Mouse (Mus musculus) myocyte (in vitro differentiated cells): Measurements from ENCODE around the gene Paxx.

ENCODE experiments used
- CEBPB ChIP-seq: IDR thresholded peaks from 2 replicates; pipeline ENCODE4 v1.6.1; 2011; ENCODE audit warnings: mild to moderate bottlenecking, moderate library complexity; ENCODE audit not compliant: poor library complexity, insufficient read depth, severe bottlenecking
- E2F4 ChIP-seq: IDR thresholded peaks from one replicate; pipeline ENCODE4 v1.6.1; 2011; ENCODE audit warnings: mild to moderate bottlenecking, control low read depth, moderate library complexity; ENCODE audit not compliant: insufficient read depth
- MAX ChIP-seq: IDR thresholded peaks from one replicate; pipeline ENCODE4 v1.6.1; 2011; ENCODE audit warnings: low read depth, mild to moderate bottlenecking, control low read depth
- MYOG ChIP-seq, 3 experiments: IDR thresholded peaks; one replicate each; pipeline ENCODE4 v1.6.1; 2011; ENCODE audit warnings: control low read depth in 2 of 3, low read depth in 2 of 3, mild to moderate bottlenecking in 2 of 3; ENCODE audit not compliant: insufficient read length in 2 of 3, control insufficient read depth in 1 of 3, insufficient read depth in 1 of 3
- POLR2A ChIP-seq: IDR thresholded peaks from one replicate; pipeline ENCODE4 v1.6.1; 2011; ENCODE audit warnings: low read depth, mild to moderate bottlenecking, control low read depth, moderate library complexity; ENCODE audit not compliant: insufficient read length
- POLR2AphosphoS2 ChIP-seq: IDR thresholded peaks from one replicate; pipeline ENCODE4 v1.6.1; 2011; ENCODE audit warnings: low read depth, control low read depth; ENCODE audit not compliant: insufficient read length
- REST ChIP-seq: IDR thresholded peaks from one replicate; pipeline ENCODE4 v1.6.1; 2011; ENCODE audit warnings: mild to moderate bottlenecking, control low read depth, moderate library complexity; ENCODE audit not compliant: insufficient read depth, insufficient read length
- SRF ChIP-seq: IDR thresholded peaks from one replicate; pipeline ENCODE4 v1.6.1; 2011; ENCODE audit warnings: low read depth; ENCODE audit not compliant: control insufficient read depth, insufficient read length
- TCF12 ChIP-seq: IDR thresholded peaks from one replicate; pipeline ENCODE4 v1.6.1; 2011; ENCODE audit warnings: mild to moderate bottlenecking, control low read depth; ENCODE audit not compliant: poor library complexity, insufficient read depth, severe bottlenecking
- USF1 ChIP-seq: IDR thresholded peaks from one replicate; pipeline ENCODE4 v1.6.1; 2011; ENCODE audit warnings: low read depth, mild to moderate bottlenecking, control low read depth, moderate library complexity

DNA sequence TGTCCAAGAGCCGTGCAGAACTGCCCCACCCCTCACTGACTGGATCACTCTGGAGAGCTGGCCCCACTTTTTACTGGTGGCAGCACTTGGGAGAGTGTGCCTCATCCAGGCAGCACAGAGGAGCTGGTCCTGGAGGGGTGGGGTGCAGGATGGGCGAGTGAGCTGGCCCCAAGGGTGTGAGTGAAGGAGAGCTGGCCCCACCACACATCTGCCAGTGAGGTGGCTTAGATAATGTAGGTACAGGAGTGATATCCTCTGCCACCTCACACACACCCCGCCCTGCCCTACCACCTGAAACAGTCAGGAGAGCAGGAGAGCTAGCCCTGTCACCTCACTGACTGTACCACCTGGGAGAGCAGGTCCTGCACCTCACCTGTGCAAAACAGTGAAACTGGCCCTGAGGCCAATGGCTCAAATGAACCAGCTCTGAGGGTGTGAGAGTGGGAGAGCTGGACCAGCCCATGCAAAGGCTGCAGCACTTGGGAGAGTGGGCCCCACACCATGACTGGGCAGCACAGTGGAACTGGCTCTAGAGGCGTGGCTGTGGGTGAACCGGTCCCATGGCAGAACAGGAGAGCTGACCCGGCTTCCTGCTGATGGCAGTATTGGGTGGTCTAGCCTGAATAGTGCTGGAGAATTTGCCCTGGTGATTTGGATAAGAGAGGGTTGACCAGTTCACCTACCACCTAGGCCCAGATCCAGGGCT, 27.2 kb upstream of the Paxx start:
- TF ChIP-seq REST (no peak), POLR2A (no peak), MAX (no peak), POLR2AphosphoS2 (no peak), TCF12 (no peak), E2F4 (no peak), MYOG (IDR thresholded peaks at IDR 0.05; ENCODE audit: control insufficient read depth in 1 of 3, insufficient read depth in 1 of 3, insufficient read length in 2 of 3, low read depth in 2 of 3) (no peak), CEBPB (no peak), USF1 (no peak), SRF (no peak)
